Mouse (Mus musculus): ENCODE results near the gene Srebf1.

The Srebf1 gene

GRCm38 (mm10) chr11:60158271-60158670 is 64.1 kb downstream of the Srebf1 start:
- ATAC-seq (ENCODE audit: insufficient number of reproducible peaks, low FRiP score, low TSS enrichment): no peak

GRCm38 (mm10) chr11:60155690-60156089 is 66.7 kb downstream of the Srebf1 start:
- ATAC-seq (ENCODE audit: insufficient number of reproducible peaks, low FRiP score, low TSS enrichment): no peak

- ATAC-seq (ENCODE audit: insufficient number of reproducible peaks, low FRiP score, low TSS enrichment): no peak
Observed at GRCm38 (mm10) chr11:60153936-60154335, 68.4 kb downstream of the Srebf1 start.

- ATAC-seq (ENCODE audit: insufficient number of reproducible peaks, low FRiP score, low TSS enrichment): no peak
Observed at GRCm38 (mm10) chr11:60152339-60152738, 70.0 kb downstream of the Srebf1 start.

GRCm38 (mm10) chr11:60150677-60151076 is 71.7 kb downstream of the Srebf1 start:
- ATAC-seq (ENCODE audit: insufficient number of reproducible peaks, low FRiP score, low TSS enrichment): no peak
